Comparison of ENCODE assay signal across 12 mouse cellular contexts in genomic region chr4:126132636-126133264, GRCm38 (mm10). TPM values are rescaled to one million over a fixed set of nuclear protein-coding genes. Genes with fewer than 3 reads are reported as not detected.
DNase-seq lines count a peak whose midpoint lies in the region; ATAC-seq and TF ChIP-seq lines count a peak whose summit lies in the region.
"Had no signal": no experiment of that assay in that cellular context is flagged by ENCODE, and none has a peak within 500 bp of the region (broad histone marks: within the 10 kb centered on the region; RNA-seq: fewer than 3 reads in every experiment).

No protein-coding gene starts in this region.

- 75% methylated on average over 6 of the region's 6 CpGs for WGBS in midbrain, embryonic 15.5 days
- 79% methylated on average over 6 of the region's 6 CpGs for WGBS in midbrain, postnatal 0 days
- 60% methylated on average over 6 of the region's 6 CpGs for WGBS in limb, embryonic 14.5 days
- 57% methylated on average over 6 of the region's 6 CpGs for WGBS in stomach, postnatal 0 days
- 97% methylated on average over 6 of the region's 6 CpGs for WGBS in thymus, adult 2 months

- peak overlapping the region; percentile 81 for H3K27ac ChIP-seq in gastrocnemius, adult 2 months
- H3K27ac ChIP-seq in midbrain, embryonic 15.5 days: 0 out of 2 replicates have a peak overlapping the region, but pooled peaks have one; percentile 15
- H3K27ac ChIP-seq in midbrain, postnatal 0 days (ENCODE audit: low read depth, low read length): no peak overlapping the region
- peak overlapping the region; percentile 35 for H3K27ac ChIP-seq in limb, embryonic 14.5 days (replicated peaks; ENCODE audit: low read depth, low read length)
- H3K27ac ChIP-seq in stomach, postnatal 0 days (replicated peaks): peak overlapping the region; percentile 74
- no peak overlapping the region for H3K27ac ChIP-seq in thymus, adult 2 months (ENCODE audit: control insufficient read depth, insufficient read depth, low read length)

- peaks cover 15% of the 10 kb centered on the region for H3K4me1 ChIP-seq in midbrain, embryonic 15.5 days
- H3K4me1 ChIP-seq in midbrain, postnatal 0 days (ENCODE audit: insufficient read depth, low read length): no peaks in the 10 kb centered on the region; the same call in 1 of the 2 replicates
- H3K4me1 ChIP-seq in limb, embryonic 14.5 days (ENCODE audit: control insufficient read depth, insufficient read depth, low read length): peaks cover 29% of the 10 kb centered on the region
- no peaks in the 10 kb centered on the region for H3K4me1 ChIP-seq in stomach, postnatal 0 days (replicated peaks; ENCODE audit: control insufficient read depth, insufficient read depth)
- H3K4me1 ChIP-seq in thymus, adult 2 months (replicated peaks; ENCODE audit: control insufficient read depth, insufficient read depth, low read length): no peaks in the 10 kb centered on the region

- no peaks in the 10 kb centered on the region for H3K27me3 ChIP-seq in midbrain, embryonic 15.5 days (replicated peaks)
- H3K27me3 ChIP-seq in midbrain, postnatal 0 days (ENCODE audit: insufficient read depth, low read length): no peaks in the 10 kb centered on the region
- no peaks in the 10 kb centered on the region for H3K27me3 ChIP-seq in limb, embryonic 14.5 days (ENCODE audit: control insufficient read depth, insufficient read depth, low read length)
- H3K27me3 ChIP-seq in stomach, postnatal 0 days (ENCODE audit: control insufficient read depth, insufficient read depth, low read length): no peaks in the 10 kb centered on the region
- H3K27me3 ChIP-seq in thymus, adult 2 months (ENCODE audit: control insufficient read depth, insufficient read depth, low read length): no peaks in the 10 kb centered on the region

- H3K4me2 ChIP-seq in midbrain, embryonic 15.5 days: no peak overlapping the region
- no peak overlapping the region for H3K4me2 ChIP-seq in midbrain, postnatal 0 days (ENCODE audit: low read depth, low read length, poor library complexity, severe bottlenecking)
- no peak overlapping the region for H3K4me2 ChIP-seq in limb, embryonic 14.5 days (replicated peaks; ENCODE audit: low read depth, low read length, severe bottlenecking)
- H3K4me2 ChIP-seq in stomach, postnatal 0 days (replicated peaks; ENCODE audit: low read depth): no peak overlapping the region

- peaks cover 40% of the 10 kb centered on the region for H3K36me3 ChIP-seq in midbrain, embryonic 15.5 days (replicated peaks)
- peaks cover 65% of the 10 kb centered on the region for H3K36me3 ChIP-seq in midbrain, postnatal 0 days (ENCODE audit: insufficient read depth, low read length)
- peaks cover 54% of the 10 kb centered on the region for H3K36me3 ChIP-seq in limb, embryonic 14.5 days (ENCODE audit: control insufficient read depth, insufficient read depth, low read length)
- peaks cover 23% of the 10 kb centered on the region for H3K36me3 ChIP-seq in stomach, postnatal 0 days (ENCODE audit: control insufficient read depth, insufficient read depth, low read length)
- H3K36me3 ChIP-seq in thymus, adult 2 months (ENCODE audit: control insufficient read depth, insufficient read depth, low read length): peaks cover 14% of the 10 kb centered on the region

- no peak overlapping the region for H3K9ac ChIP-seq in midbrain, embryonic 15.5 days
- H3K9ac ChIP-seq in midbrain, postnatal 0 days (replicated peaks; ENCODE audit: low read length, poor library complexity, severe bottlenecking): no peak overlapping the region
- H3K9ac ChIP-seq in limb, embryonic 14.5 days (ENCODE audit: low read depth, low read length, severe bottlenecking): no peak overlapping the region
- no peak overlapping the region for H3K9ac ChIP-seq in stomach, postnatal 0 days (ENCODE audit: low read length)

- intact Hi-C loops in gastrocnemius, adult 2 months (cut with DNase I): no loop called here

- no peaks in the 10 kb centered on the region for H3K9me3 ChIP-seq in midbrain, embryonic 15.5 days
- no peaks in the 10 kb centered on the region for H3K9me3 ChIP-seq in midbrain, postnatal 0 days (ENCODE audit: low read length)
- H3K9me3 ChIP-seq in limb, embryonic 14.5 days (ENCODE audit: control insufficient read depth, low read length): no peaks in the 10 kb centered on the region
- H3K9me3 ChIP-seq in stomach, postnatal 0 days (ENCODE audit: control insufficient read depth, low read length): no peaks in the 10 kb centered on the region

- TF ChIP-seq POLR2A in limb, embryonic 14.5 days (IDR thresholded peaks at IDR 0.05; ENCODE audit: borderline replicate concordance, extremely low read depth, insufficient read depth, insufficient read length): no peak
- TF ChIP-seq POLR2A in thymus, adult 2 months (IDR thresholded peaks at IDR 0.05; ENCODE audit: control insufficient read depth, extremely low read depth, insufficient read depth, low read length, poor library complexity): no peak

- H3K4me3 ChIP-seq in gastrocnemius, adult 2 months: no peak overlapping the region
- H3K4me3 ChIP-seq in midbrain, embryonic 15.5 days: no peak overlapping the region
- H3K4me3 ChIP-seq in midbrain, postnatal 0 days (ENCODE audit: low read depth, low read length): no peak overlapping the region
- no peak overlapping the region for H3K4me3 ChIP-seq in limb, embryonic 14.5 days (replicated peaks; ENCODE audit: low read length)
- H3K4me3 ChIP-seq in stomach, postnatal 0 days (ENCODE audit: low read depth, low read length): no peak overlapping the region
- H3K4me3 ChIP-seq in thymus, adult 2 months (ENCODE audit: control insufficient read depth, insufficient read depth, low read length): no peak overlapping the region

- TF ChIP-seq EP300 in stomach, postnatal 0 days (optimal IDR thresholded peaks at IDR 0.05): no peak

- no peak for TF ChIP-seq CTCF in gastrocnemius, adult 2 months (IDR thresholded peaks at IDR 0.05)
- no peak for TF ChIP-seq CTCF in midbrain, postnatal 0 days (IDR thresholded peaks at IDR 0.05)
- TF ChIP-seq CTCF in stomach, postnatal 0 days (IDR thresholded peaks at IDR 0.05; ENCODE audit: low read depth): no peak
- no peak for TF ChIP-seq CTCF in thymus, adult 2 months (IDR thresholded peaks at IDR 0.05; ENCODE audit: borderline replicate concordance, control insufficient read depth, extremely low read depth, insufficient read depth, low read length, poor library complexity)

- no peak for ATAC-seq in midbrain, embryonic 15.5 days (replicated peaks)
- no peak for ATAC-seq in midbrain, postnatal 0 days (ENCODE audit: low FRiP score)
- no peak for ATAC-seq in limb, embryonic 14.5 days (ENCODE audit: low FRiP score, low read depth)
- ATAC-seq in stomach, postnatal 0 days (ENCODE audit: low FRiP score, low TSS enrichment): no peak

- DNase-seq in gastrocnemius, adult 2 months: no peak
- DNase-seq in gastrocnemius, postnatal 25 days: no peak
- no peak for DNase-seq in midbrain, postnatal 0 days (ENCODE audit: low spot score)
- no peak for DNase-seq in limb, embryonic 14.5 days (ENCODE audit: low spot score)
- no peak for DNase-seq in stomach, postnatal 0 days (ENCODE audit: low spot score)
- DNase-seq in thymus, adult 2 months: no peak
- no peak for DNase-seq in cerebellum, postnatal 36 days
- DNase-seq: gastrocnemius, postnatal 10 days; right cerebral cortex, postnatal 25 days had no signal

RNA-seq across cellular contexts. Expression of gene Eva1b, which starts 14.8 kb away (rescaled TPM):
- 1 to 10 TPM; 2.9 to 4.4 TPM for total RNA-seq in gastrocnemius, adult 2 months (2021)
- total RNA-seq in gastrocnemius, postnatal 25 days (2021): 1 to 10 TPM; 6.3 to 6.8 TPM
- polyA plus RNA-seq in midbrain, embryonic 15.5 days (2015; fragmentation: Nextera tagmentation; extraction: Ambion mirVana): 11.8 and 12.0 TPM in 2 replicates
- 8.5 and 12.3 TPM in 2 replicates for total RNA-seq in midbrain, postnatal 0 days (2014; rRNA removed)
- polyA plus RNA-seq in midbrain, postnatal 0 days (2015; fragmentation: Nextera tagmentation; extraction: Ambion mirVana): 9.1 and 10.6 TPM in 2 replicates
- 120 and 155 TPM in 2 replicates for polyA plus RNA-seq in limb, embryonic 14.5 days (2012; rRNA removed)
- 101 and 106 TPM in 2 replicates for polyA plus RNA-seq in limb, embryonic 14.5 days (2014; fragmentation: Nextera tagmentation; extraction: Ambion mirVana)
- polyA plus RNA-seq in stomach, postnatal 0 days (2015; fragmentation: Nextera tagmentation; extraction: Ambion mirVana): 39.7 and 39.9 TPM in 2 replicates
- polyA plus RNA-seq in thymus, adult 2 months (2012; rRNA removed): 94.3 and 95.2 TPM in 2 replicates

RNA-seq across cellular contexts. Expression of gene Stk40, which starts 29.0 kb away (rescaled TPM):
- total RNA-seq in gastrocnemius, adult 2 months (2021): 100 to 1,000 TPM; 102 to 108 TPM
- 10 to 100 TPM; 70.8 to 75.6 TPM for total RNA-seq in gastrocnemius, postnatal 25 days (2021)
- 34.4 and 35.2 TPM in 2 replicates for polyA plus RNA-seq in midbrain, embryonic 15.5 days (2015; fragmentation: Nextera tagmentation; extraction: Ambion mirVana)
- total RNA-seq in midbrain, postnatal 0 days (2014; rRNA removed): 18.0 and 21.2 TPM in 2 replicates
- polyA plus RNA-seq in midbrain, postnatal 0 days (2015; fragmentation: Nextera tagmentation; extraction: Ambion mirVana): 16.9 and 17.4 TPM in 2 replicates
- polyA plus RNA-seq in limb, embryonic 14.5 days (2012; rRNA removed): 21.3 and 25.5 TPM in 2 replicates
- polyA plus RNA-seq in limb, embryonic 14.5 days (2014; fragmentation: Nextera tagmentation; extraction: Ambion mirVana): 27.9 and 29.1 TPM in 2 replicates
- polyA plus RNA-seq in stomach, postnatal 0 days (2015; fragmentation: Nextera tagmentation; extraction: Ambion mirVana): 17.3 and 20.2 TPM in 2 replicates
- 36.5 and 43.1 TPM in 2 replicates for polyA plus RNA-seq in thymus, adult 2 months (2012; rRNA removed)

RNA-seq across cellular contexts. Expression of gene Sh3d21, which starts 30.5 kb away (rescaled TPM):
- total RNA-seq in gastrocnemius, adult 2 months (2021): 1 to 10 TPM in 1 of 2 experiments, under 1 TPM in 1; 0.97 to 1.2 TPM
- total RNA-seq in gastrocnemius, postnatal 25 days (2021): 1 to 10 TPM in 1 of 2 experiments, under 1 TPM in 1; 0.94 to 1.3 TPM
- polyA plus RNA-seq in midbrain, embryonic 15.5 days (2015; fragmentation: Nextera tagmentation; extraction: Ambion mirVana): 1.3 TPM in 2 replicates
- total RNA-seq in midbrain, postnatal 0 days (2014; rRNA removed): 0.19 and 2.7 TPM in 2 replicates
- 2.6 and 2.9 TPM in 2 replicates for polyA plus RNA-seq in midbrain, postnatal 0 days (2015; fragmentation: Nextera tagmentation; extraction: Ambion mirVana)
- polyA plus RNA-seq in limb, embryonic 14.5 days (2012; rRNA removed): 7.1 and 8.5 TPM in 2 replicates
- 8.9 and 10.9 TPM in 2 replicates for polyA plus RNA-seq in limb, embryonic 14.5 days (2014; fragmentation: Nextera tagmentation; extraction: Ambion mirVana)
- 8.4 and 12.0 TPM in 2 replicates for polyA plus RNA-seq in stomach, postnatal 0 days (2015; fragmentation: Nextera tagmentation; extraction: Ambion mirVana)
- polyA plus RNA-seq in thymus, adult 2 months (2012; rRNA removed): 0.75 and 1.2 TPM in 2 replicates
- total RNA-seq: common myeloid progenitor, adult 5-6 weeks; monocyte, adult 5-6 weeks had no signal

RNA-seq across cellular contexts. Expression of gene Lsm10, which starts 36.3 kb away (rescaled TPM):
- total RNA-seq in gastrocnemius, adult 2 months (2021): 1 to 10 TPM; 7.3 to 7.4 TPM
- total RNA-seq in gastrocnemius, postnatal 25 days (2021): 1 to 10 TPM; 6.7 to 7.6 TPM
- 48.7 and 53.0 TPM in 2 replicates for polyA plus RNA-seq in midbrain, embryonic 15.5 days (2015; fragmentation: Nextera tagmentation; extraction: Ambion mirVana)
- 27.0 and 28.6 TPM in 2 replicates for total RNA-seq in midbrain, postnatal 0 days (2014; rRNA removed)
- 47.7 and 49.3 TPM in 2 replicates for polyA plus RNA-seq in midbrain, postnatal 0 days (2015; fragmentation: Nextera tagmentation; extraction: Ambion mirVana)
- polyA plus RNA-seq in limb, embryonic 14.5 days (2012; rRNA removed): 44.0 and 50.4 TPM in 2 replicates
- 53.7 and 54.3 TPM in 2 replicates for polyA plus RNA-seq in limb, embryonic 14.5 days (2014; fragmentation: Nextera tagmentation; extraction: Ambion mirVana)
- 41.8 and 46.5 TPM in 2 replicates for polyA plus RNA-seq in stomach, postnatal 0 days (2015; fragmentation: Nextera tagmentation; extraction: Ambion mirVana)
- polyA plus RNA-seq in thymus, adult 2 months (2012; rRNA removed): 41.0 and 41.7 TPM in 2 replicates

Comparison
In these comparisons a context has a peak if more than half of its experiments do, and no peak if none do; other contexts are left out.
1. H3K27ac ChIP-seq: peak in gastrocnemius, adult 2 months (single experiment), midbrain, embryonic 15.5 days (single experiment), limb, embryonic 14.5 days (single experiment) and stomach, postnatal 0 days (single experiment); none in midbrain, postnatal 0 days (single experiment) and thymus, adult 2 months (single experiment).